Mouse (Mus musculus) right cerebral cortex, postnatal 4 days (tissue): ENCODE results near the gene Dcaf15.
A peak's percentile ranks its signal among the peaks of the same experiment; 100 is the strongest.

ENCODE experiments used
- DNase-seq: peaks from one replicate; pipeline ENCODE4 v3.0.0-alpha.2; 2022

Gene Dcaf15

GRCm38 (mm10) chr8:84098376-84098775 is 6.2 kb downstream of the Dcaf15 start:
- no peak for DNase-seq

- DNase-seq: no peak
Observed at GRCm38 (mm10) chr8:84096061-84096460, 8.5 kb downstream of the Dcaf15 start.

- no peak for DNase-seq
Observed at GRCm38 (mm10) chr8:84090585-84090984, 14.0 kb downstream of the Dcaf15 start.

GRCm38 (mm10) chr8:84089277-84089676 is 15.3 kb downstream of the Dcaf15 start:
- no peak for DNase-seq

GRCm38 (mm10) chr8:84087821-84088220 is 16.7 kb downstream of the Dcaf15 start:
- DNase-seq: no peak

GRCm38 (mm10) chr8:84087156-84087555 is 17.4 kb downstream of the Dcaf15 start:
- DNase-seq: no peak

- no peak for DNase-seq
Observed at GRCm38 (mm10) chr8:84084341-84085115, 20.0 kb downstream of the Dcaf15 start.

GRCm38 (mm10) chr8:84083829-84084241 is 20.7 kb downstream of the Dcaf15 start:
- DNase-seq: no peak

GRCm38 (mm10) chr8:84079206-84079605 is 25.4 kb downstream of the Dcaf15 start:
- no peak for DNase-seq

GRCm38 (mm10) chr8:84076849-84077248 is 27.7 kb downstream of the Dcaf15 start:
- no peak for DNase-seq

- DNase-seq: no peak
Observed at GRCm38 (mm10) chr8:84076412-84076811, 28.2 kb downstream of the Dcaf15 start.

- DNase-seq: no peak
Observed at GRCm38 (mm10) chr8:84073230-84073976, 31.2 kb downstream of the Dcaf15 start.

GRCm38 (mm10) chr8:84072321-84072720 is 32.2 kb downstream of the Dcaf15 start:
- no peak for DNase-seq

- DNase-seq: no peak
Observed at GRCm38 (mm10) chr8:84071921-84072320, 32.6 kb downstream of the Dcaf15 start.

GRCm38 (mm10) chr8:84070667-84071066 is 33.9 kb downstream of the Dcaf15 start:
- no peak for DNase-seq

GRCm38 (mm10) chr8:84070241-84070640 is 34.3 kb downstream of the Dcaf15 start:
- no peak for DNase-seq

- DNase-seq: no peak
Observed at GRCm38 (mm10) chr8:84069750-84070149, 34.8 kb downstream of the Dcaf15 start.

- DNase-seq: no peak
Observed at GRCm38 (mm10) chr8:84069169-84069568, 35.4 kb downstream of the Dcaf15 start.

GRCm38 (mm10) chr8:84068316-84069035 is 36.1 kb downstream of the Dcaf15 start:
- DNase-seq: no peak

- DNase-seq: no peak
Observed at GRCm38 (mm10) chr8:84067911-84068310, 36.7 kb downstream of the Dcaf15 start.

- DNase-seq: peak; percentile 97
Observed at GRCm38 (mm10) chr8:84067047-84067573, 37.5 kb downstream of the Dcaf15 start.

- peak; percentile 98 for DNase-seq
Observed at GRCm38 (mm10) chr8:84066291-84066930, 38.2 kb downstream of the Dcaf15 start, which contains the start of gene Rfx1. Gene Rfx1, plus strand, starts transcription at chr8:84066834.
